Mouse (Mus musculus): ENCODE data around the gene Ifit1. TPM values are rescaled to one million over a fixed set of nuclear protein-coding genes. Genes with fewer than 3 reads are reported as not detected.

The Ifit1 gene
- polyA plus RNA-seq, 1 experiment from 2014 or later: 2.4 TPM

DNA sequence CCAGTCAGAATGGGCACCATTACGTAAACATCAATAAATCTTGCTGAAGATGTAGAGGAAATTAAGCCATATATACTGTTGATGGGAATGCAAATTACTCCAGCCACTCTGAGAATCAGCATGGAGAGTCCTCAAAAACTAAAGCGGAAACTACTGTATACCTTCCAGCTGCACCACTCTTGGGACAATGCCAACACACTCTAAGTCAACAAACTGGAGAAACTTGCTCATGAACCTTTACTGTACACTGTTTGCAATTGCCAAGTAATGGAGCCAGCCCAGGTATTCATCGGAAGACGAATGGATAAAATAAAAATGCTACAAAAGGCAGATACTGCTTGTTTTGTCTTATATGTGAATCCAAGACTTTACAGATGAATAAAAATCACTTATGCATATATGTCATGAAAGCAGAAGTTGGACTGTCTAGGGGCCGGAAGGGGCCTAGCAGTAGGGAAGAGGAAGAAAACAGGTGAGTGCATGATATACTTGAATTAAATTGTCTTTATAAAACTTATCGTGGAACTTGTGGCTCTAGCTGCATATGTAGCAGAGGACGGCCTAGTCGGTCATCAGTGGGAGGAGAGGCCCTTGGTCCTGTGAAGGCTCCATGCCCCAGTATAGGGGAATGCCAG, 55.8 kb downstream of the Ifit1 start:
- no peak overlapping the region for H3K27ac ChIP-seq (replicated peaks)
- H3K36me3 ChIP-seq (ENCODE audit: control insufficient read depth, insufficient read depth, low read length): no peaks in the 10 kb centered on the region
- H3K27me3 ChIP-seq (ENCODE audit: control insufficient read depth, insufficient read depth, low read length): no peaks in the 10 kb centered on the region
- DNase-seq (ENCODE audit: low spot score) (peak; percentile 55), ATAC-seq (ENCODE audit: low FRiP score, low TSS enrichment) (peak; percentile 80)
- TF ChIP-seq EP300 (optimal IDR thresholded peaks at IDR 0.05) (no peak), CTCF (IDR thresholded peaks at IDR 0.05; ENCODE audit: low read depth) (no peak)
- no peaks in the 10 kb centered on the region for H3K4me1 ChIP-seq (replicated peaks; ENCODE audit: control insufficient read depth, insufficient read depth)
- no peak overlapping the region for H3K4me2 ChIP-seq (replicated peaks; ENCODE audit: low read depth)
- no peak overlapping the region for H3K9ac ChIP-seq (ENCODE audit: low read length)
- no peak overlapping the region for H3K4me3 ChIP-seq (ENCODE audit: low read depth, low read length)
- no peaks in the 10 kb centered on the region for H3K9me3 ChIP-seq (ENCODE audit: control insufficient read depth, low read length)
- WGBS: 68% methylated on average over 8 of the region's 8 CpGs

- no peaks in the 10 kb centered on the region for H3K36me3 ChIP-seq (ENCODE audit: control insufficient read depth, insufficient read depth, low read length)
- no peak overlapping the region for H3K4me2 ChIP-seq (replicated peaks; ENCODE audit: low read depth)
- H3K9me3 ChIP-seq (ENCODE audit: control insufficient read depth, low read length): no peaks in the 10 kb centered on the region
- H3K4me3 ChIP-seq (ENCODE audit: low read depth, low read length): no peak overlapping the region
- no peak overlapping the region for H3K9ac ChIP-seq (ENCODE audit: low read length)
- H3K4me1 ChIP-seq (replicated peaks; ENCODE audit: control insufficient read depth, insufficient read depth): no peaks in the 10 kb centered on the region
- DNase-seq (ENCODE audit: low spot score) (no peak), ATAC-seq (ENCODE audit: low FRiP score, low TSS enrichment) (no peak)
- no peaks in the 10 kb centered on the region for H3K27me3 ChIP-seq (ENCODE audit: control insufficient read depth, insufficient read depth, low read length)
- no peak for TF ChIP-seq EP300 (optimal IDR thresholded peaks at IDR 0.05)
- 80% methylated on average over 2 of the region's 2 CpGs for WGBS
- no peak overlapping the region for H3K27ac ChIP-seq (replicated peaks)
Observed at GRCm38 (mm10) chr19:34697461-34697860, 56.8 kb downstream of the Ifit1 start.

DNA sequence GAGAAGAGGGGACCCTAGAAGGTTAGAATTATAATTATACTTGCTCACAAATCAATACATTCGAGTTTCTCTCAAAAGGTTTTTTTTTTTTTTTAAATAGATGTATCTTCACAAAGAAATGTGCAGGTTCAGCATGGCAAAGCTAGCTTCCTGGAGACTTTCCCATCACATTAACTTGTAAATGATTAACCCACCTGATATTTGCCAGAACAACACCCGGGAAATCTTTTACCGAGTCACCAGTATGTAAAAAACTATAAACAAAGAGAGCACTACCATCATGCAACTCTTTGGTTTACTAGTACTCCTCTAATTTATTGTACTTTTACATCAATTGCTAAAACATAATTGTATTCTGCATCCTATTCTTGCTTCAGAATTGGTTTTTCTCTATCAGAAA, 57.8 kb downstream of the Ifit1 start:
- H3K4me3 ChIP-seq (ENCODE audit: low read depth, low read length): no peak overlapping the region
- H3K9ac ChIP-seq (ENCODE audit: low read length): no peak overlapping the region
- no peaks in the 10 kb centered on the region for H3K27me3 ChIP-seq (ENCODE audit: control insufficient read depth, insufficient read depth, low read length)
- 46% methylated on average over 3 of the region's 3 CpGs for WGBS
- H3K4me2 ChIP-seq (replicated peaks; ENCODE audit: low read depth): no peak overlapping the region
- TF ChIP-seq EP300 (optimal IDR thresholded peaks at IDR 0.05) (no peak), CTCF (IDR thresholded peaks at IDR 0.05; ENCODE audit: low read depth) (no peak)
- no peak for DNase-seq (ENCODE audit: low spot score)
- no peaks in the 10 kb centered on the region for H3K4me1 ChIP-seq (replicated peaks; ENCODE audit: control insufficient read depth, insufficient read depth)
- no peak overlapping the region for H3K27ac ChIP-seq (replicated peaks)
- H3K36me3 ChIP-seq (ENCODE audit: control insufficient read depth, insufficient read depth, low read length): no peaks in the 10 kb centered on the region
- ATAC-seq (ENCODE audit: low FRiP score, low TSS enrichment): 0 out of 2 replicates have a peak, but pooled peaks have one; percentile 59
- no peaks in the 10 kb centered on the region for H3K9me3 ChIP-seq (ENCODE audit: control insufficient read depth, low read length)

GRCm38 (mm10) chr19:34698852-34699251, 58.2 kb downstream of the Ifit1 start:
- H3K9ac ChIP-seq (ENCODE audit: low read length): no peak overlapping the region
- TF ChIP-seq CTCF (IDR thresholded peaks at IDR 0.05; ENCODE audit: low read depth) (no peak), EP300 (optimal IDR thresholded peaks at IDR 0.05) (no peak)
- no peak overlapping the region for H3K27ac ChIP-seq (replicated peaks)
- DNase-seq (ENCODE audit: low spot score) (no peak), ATAC-seq (ENCODE audit: low FRiP score, low TSS enrichment) (no peak)
- H3K36me3 ChIP-seq (ENCODE audit: control insufficient read depth, insufficient read depth, low read length): no peaks in the 10 kb centered on the region
- H3K4me3 ChIP-seq (ENCODE audit: low read depth, low read length): no peak overlapping the region
- H3K4me1 ChIP-seq (replicated peaks; ENCODE audit: control insufficient read depth, insufficient read depth): no peaks in the 10 kb centered on the region
- 38% methylated on average over 1 of the region's 1 CpGs for WGBS
- no peaks in the 10 kb centered on the region for H3K9me3 ChIP-seq (ENCODE audit: control insufficient read depth, low read length)
- no peak overlapping the region for H3K4me2 ChIP-seq (replicated peaks; ENCODE audit: low read depth)
- H3K27me3 ChIP-seq (ENCODE audit: control insufficient read depth, insufficient read depth, low read length): no peaks in the 10 kb centered on the region

DNA sequence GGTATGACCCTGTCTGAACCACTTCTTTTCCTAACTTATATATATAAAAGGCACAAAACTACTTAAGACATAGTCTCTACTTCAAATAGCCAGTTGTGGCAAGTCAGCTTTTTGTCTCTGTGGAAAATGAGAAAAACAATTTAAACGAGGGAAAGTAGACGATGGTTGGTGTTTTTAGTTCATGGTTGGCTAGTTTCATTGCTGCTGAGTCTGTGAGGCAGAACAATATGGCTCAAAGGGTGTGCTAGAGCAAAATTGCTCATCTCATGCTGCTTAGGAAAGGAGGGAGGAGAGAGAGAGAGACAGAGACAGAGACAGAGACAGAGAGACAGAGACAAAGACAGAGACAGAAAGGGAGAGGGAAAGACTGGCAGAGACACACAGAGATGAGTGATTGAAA, 58.6 kb downstream of the Ifit1 start:
- H3K36me3 ChIP-seq (ENCODE audit: control insufficient read depth, insufficient read depth, low read length): no peaks in the 10 kb centered on the region
- ATAC-seq (ENCODE audit: low FRiP score, low TSS enrichment) (no peak), DNase-seq (ENCODE audit: low spot score) (no peak)
- TF ChIP-seq CTCF (IDR thresholded peaks at IDR 0.05; ENCODE audit: low read depth) (no peak), EP300 (optimal IDR thresholded peaks at IDR 0.05) (no peak)
- no peaks in the 10 kb centered on the region for H3K9me3 ChIP-seq (ENCODE audit: control insufficient read depth, low read length)
- no peak overlapping the region for H3K4me3 ChIP-seq (ENCODE audit: low read depth, low read length)
- WGBS: 94% methylated on average over 2 of the region's 2 CpGs
- no peak overlapping the region for H3K4me2 ChIP-seq (replicated peaks; ENCODE audit: low read depth)
- H3K27me3 ChIP-seq (ENCODE audit: control insufficient read depth, insufficient read depth, low read length): no peaks in the 10 kb centered on the region
- no peak overlapping the region for H3K9ac ChIP-seq (ENCODE audit: low read length)
- H3K27ac ChIP-seq (replicated peaks): no peak overlapping the region
- H3K4me1 ChIP-seq (replicated peaks; ENCODE audit: control insufficient read depth, insufficient read depth): no peaks in the 10 kb centered on the region

Other genes starting within 250 kb of the Ifit1 start
- 3.7 and 4.6 TPM in 2 replicates for gene Ch25h, start 165.7 kb upstream of the Ifit1 start, polyA plus RNA-seq (2015; fragmentation: Nextera tagmentation; extraction: Ambion mirVana)
- 18.1 and 19.1 TPM in 2 replicates for gene Lipa, start 113.4 kb upstream of the Ifit1 start, polyA plus RNA-seq (2015; fragmentation: Nextera tagmentation; extraction: Ambion mirVana)
- 2.3 and 2.5 TPM in 2 replicates for gene Ifit2, start 90.2 kb upstream of the Ifit1 start, polyA plus RNA-seq (2015; fragmentation: Nextera tagmentation; extraction: Ambion mirVana)
- gene Ifit3, start 57.3 kb upstream of the Ifit1 start, polyA plus RNA-seq (2015; fragmentation: Nextera tagmentation; extraction: Ambion mirVana): 2.5 and 2.7 TPM in 2 replicates
- 8.7 and 8.8 TPM in 2 replicates for gene Ifit1bl1, start 38.9 kb upstream of the Ifit1 start, polyA plus RNA-seq (2015; fragmentation: Nextera tagmentation; extraction: Ambion mirVana)
- gene Ifit3b, start 32.9 kb upstream of the Ifit1 start, polyA plus RNA-seq (2015; fragmentation: Nextera tagmentation; extraction: Ambion mirVana): 0.61 and 0.74 TPM in 2 replicates
- gene Ifit1bl2, start 128 bp upstream of the Ifit1 start, polyA plus RNA-seq (2015; fragmentation: Nextera tagmentation; extraction: Ambion mirVana): 0.04 and 0.10 TPM in 2 replicates
- 0.63 and 0.74 TPM in 2 replicates for gene Slc16a12, start 106.4 kb downstream of the Ifit1 start, polyA plus RNA-seq (2015; fragmentation: Nextera tagmentation; extraction: Ambion mirVana)
- 3.9 and 4.3 TPM in 2 replicates for gene Pank1, start 238.6 kb downstream of the Ifit1 start, polyA plus RNA-seq (2015; fragmentation: Nextera tagmentation; extraction: Ambion mirVana)

Data from stomach, postnatal 0 days (tissue).